Mouse (Mus musculus): Measurements from ENCODE around the gene Dcxr. TPM values are rescaled to one million over a fixed set of nuclear protein-coding genes. Genes with fewer than 3 reads are reported as not detected.
A peak's percentile ranks its signal among the peaks of the same experiment; 100 is the strongest.
"Not testable (repeated sequence)": the region's sequence is repeated elsewhere in the genome, so short reads cannot be mapped to it uniquely, and the experiment has no call there.

Dcxr gene
- total and polyA plus RNA-seq, 2 experiments from 2014 or later: 5.0 to 8.6 TPM

GRCm38 (mm10) chr11:120731858-120732680, 5.0 kb upstream of the Dcxr start, which contains the start of gene Cbr2:
Gene Cbr2 (minus strand): TSS chr11:120732114.
- H3K27ac ChIP-seq (ENCODE audit: low read depth): no peak within 1 kb of the TSS

GRCm38 (mm10) chr11:120731395-120731794, 4.3 kb upstream of the Dcxr start:
- no peaks in the 10 kb centered on the region for H3K9me3 ChIP-seq (replicated peaks; ENCODE audit: control insufficient read depth, low read length)
- H3K9ac ChIP-seq (replicated peaks; ENCODE audit: low read depth, low read length): no peak overlapping the region
- H3K27ac ChIP-seq (ENCODE audit: low read depth): no peak overlapping the region
- no peak overlapping the region for H3K4me3 ChIP-seq (ENCODE audit: low read depth, low read length)
- WGBS: 83% methylated on average over 1 of the region's 1 CpGs
- H3K36me3 ChIP-seq (replicated peaks; ENCODE audit: control insufficient read depth, insufficient read depth, low read length): no peaks in the 10 kb centered on the region
- no peak overlapping the region for H3K4me2 ChIP-seq (ENCODE audit: low read depth, low read length)
- DNase-seq (ENCODE audit: low spot score): no peak
- ATAC-seq (ENCODE audit: insufficient read depth, low read depth): no peak
- TF ChIP-seq EP300 (IDR thresholded peaks at IDR 0.05; ENCODE audit: low read depth) (no peak), CTCF (IDR thresholded peaks at IDR 0.05; ENCODE audit: low read depth) (no peak)
- 0 out of 2 replicates have a peak, but pooled peaks cover 2% of the 10 kb centered on the region for H3K4me1 ChIP-seq (ENCODE audit: control insufficient read depth, insufficient read depth)
- no peaks in the 10 kb centered on the region; the same call in 1 of the 2 replicates for H3K27me3 ChIP-seq (ENCODE audit: control insufficient read depth, insufficient read depth, low read length)

More at GRCm38 (mm10) chr11:120731858-120732680, 5.0 kb upstream of the Dcxr start, which contains the start of gene Cbr2:
- Histone ChIP-seq H3K36me3 (replicated peaks; ENCODE audit: control insufficient read depth, insufficient read depth, low read length) (no peaks in the 10 kb centered on the region), H3K4me2 (ENCODE audit: low read depth, low read length) (no peak within 1 kb of the TSS), H3K27me3 (ENCODE audit: control insufficient read depth, insufficient read depth, low read length) (no peaks in the 10 kb centered on the region; the same call in 1 of the 2 replicates), H3K9me3 (replicated peaks; ENCODE audit: control insufficient read depth, low read length) (no peaks in the 10 kb centered on the region), H3K4me1 (ENCODE audit: control insufficient read depth, insufficient read depth) (0 out of 2 replicates have a peak, but pooled peaks cover 2% of the 10 kb centered on the region), H3K9ac (replicated peaks; ENCODE audit: low read depth, low read length) (no peak within 1 kb of the TSS), H3K4me3 (ENCODE audit: low read depth, low read length) (no peak within 1 kb of the TSS)
- DNase-seq (ENCODE audit: low spot score): no peak
- 58% methylated on average over 12 of the region's 12 CpGs for WGBS
- ATAC-seq (ENCODE audit: insufficient read depth, low read depth): peak; percentile 60
- TF ChIP-seq CTCF (IDR thresholded peaks at IDR 0.05; ENCODE audit: low read depth) (0 out of 2 replicates have a peak, but pooled peaks have one; percentile 11), EP300 (IDR thresholded peaks at IDR 0.05; ENCODE audit: low read depth) (no peak)

- Histone ChIP-seq H3K27me3 (ENCODE audit: control insufficient read depth, insufficient read depth, low read length) (peaks cover 6% of the 10 kb centered on the region; the same call in 1 of the 2 replicates), H3K9ac (replicated peaks; ENCODE audit: low read depth, low read length) (no peak overlapping the region), H3K9me3 (replicated peaks; ENCODE audit: control insufficient read depth, low read length) (no peaks in the 10 kb centered on the region), H3K4me3 (ENCODE audit: low read depth, low read length) (no peak overlapping the region), H3K4me1 (ENCODE audit: control insufficient read depth, insufficient read depth) (0 out of 2 replicates have a peak, but pooled peaks cover 2% of the 10 kb centered on the region), H3K36me3 (replicated peaks; ENCODE audit: control insufficient read depth, insufficient read depth, low read length) (no peaks in the 10 kb centered on the region), H3K27ac (ENCODE audit: low read depth) (no peak overlapping the region), H3K4me2 (ENCODE audit: low read depth, low read length) (no peak overlapping the region)
- DNase-seq (ENCODE audit: low spot score) (no peak), ATAC-seq (ENCODE audit: insufficient read depth, low read depth) (no peak)
- no peak for TF ChIP-seq EP300 (IDR thresholded peaks at IDR 0.05; ENCODE audit: low read depth)
- no peak for TF ChIP-seq CTCF (IDR thresholded peaks at IDR 0.05; ENCODE audit: low read depth)
- 85% methylated on average over 10 of the region's 10 CpGs for WGBS
These were observed 3.3 kb upstream of the Dcxr start for GRCm38 (mm10) chr11:120730331-120730870.

GRCm38 (mm10) chr11:120729432-120730050, 2.5 kb upstream of the Dcxr start:
- ATAC-seq (ENCODE audit: insufficient read depth, low read depth); H3K4me3 ChIP-seq (ENCODE audit: low read depth, low read length); H3K27me3 ChIP-seq (ENCODE audit: control insufficient read depth, insufficient read depth, low read length): not testable (repeated sequence)

GRCm38 (mm10) chr11:120728530-120729240, 1.6 kb upstream of the Dcxr start:
- no peak overlapping the region for H3K9ac ChIP-seq (replicated peaks; ENCODE audit: low read depth, low read length)
- TF ChIP-seq EP300 (IDR thresholded peaks at IDR 0.05; ENCODE audit: low read depth): no peak
- TF ChIP-seq CTCF (IDR thresholded peaks at IDR 0.05; ENCODE audit: low read depth): no peak
- WGBS: 68% methylated on average over 11 of the region's 11 CpGs
- ATAC-seq (ENCODE audit: insufficient read depth, low read depth) (no peak), DNase-seq (ENCODE audit: low spot score) (no peak)
- H3K27ac ChIP-seq (ENCODE audit: low read depth): no peak overlapping the region
- no peaks in the 10 kb centered on the region for H3K9me3 ChIP-seq (replicated peaks; ENCODE audit: control insufficient read depth, low read length)
- H3K4me3 ChIP-seq (ENCODE audit: low read depth, low read length): no peak overlapping the region
- peaks cover 6% of the 10 kb centered on the region; the same call in 1 of the 2 replicates for H3K27me3 ChIP-seq (ENCODE audit: control insufficient read depth, insufficient read depth, low read length)
- H3K36me3 ChIP-seq (replicated peaks; ENCODE audit: control insufficient read depth, insufficient read depth, low read length): no peaks in the 10 kb centered on the region
- 0 out of 2 replicates have a peak, but pooled peaks cover 2% of the 10 kb centered on the region for H3K4me1 ChIP-seq (ENCODE audit: control insufficient read depth, insufficient read depth)
- no peak overlapping the region for H3K4me2 ChIP-seq (ENCODE audit: low read depth, low read length)

More at GRCm38 (mm10) chr11:120729432-120730050, 2.5 kb upstream of the Dcxr start:
- 3% methylated on average over 17 of the region's 21 CpGs for WGBS
- H3K36me3 ChIP-seq (replicated peaks; ENCODE audit: control insufficient read depth, insufficient read depth, low read length); H3K27ac ChIP-seq (ENCODE audit: low read depth); H3K4me1 ChIP-seq (ENCODE audit: control insufficient read depth, insufficient read depth); H3K4me2 ChIP-seq (ENCODE audit: low read depth, low read length); DNase-seq (ENCODE audit: low spot score); H3K9ac ChIP-seq (replicated peaks; ENCODE audit: low read depth, low read length); H3K9me3 ChIP-seq (replicated peaks; ENCODE audit: control insufficient read depth, low read length): not testable (repeated sequence)
